Mouse (Mus musculus) cerebellum, adult 2 months (tissue): ENCODE results near the gene S1pr5.

Source experiments
- CTCF ChIP-seq: fragments of 200-500 bp; IDR thresholded peaks from 2 replicates; pipeline ENCODE4 v1.5.1; 2011; ENCODE audit warnings: low read depth, mild to moderate bottlenecking, control low read depth, low read length, moderate library complexity, borderline replicate concordance; ENCODE audit not compliant: insufficient read depth
- POLR2A ChIP-seq: fragments of 200-500 bp; IDR thresholded peaks from 2 replicates; pipeline ENCODE4 v1.6.1; 2011; ENCODE audit warnings: low read length, control low read depth, borderline replicate concordance; ENCODE audit not compliant: insufficient read depth

GRCm38 (mm10) chr9:21233366-21233765 lies 14.9 kb downstream of the S1pr5 start:
- TF ChIP-seq POLR2A (no peak), CTCF (no peak)
